Mouse (Mus musculus): ENCODE results near the gene Slc6a4.

DNA sequence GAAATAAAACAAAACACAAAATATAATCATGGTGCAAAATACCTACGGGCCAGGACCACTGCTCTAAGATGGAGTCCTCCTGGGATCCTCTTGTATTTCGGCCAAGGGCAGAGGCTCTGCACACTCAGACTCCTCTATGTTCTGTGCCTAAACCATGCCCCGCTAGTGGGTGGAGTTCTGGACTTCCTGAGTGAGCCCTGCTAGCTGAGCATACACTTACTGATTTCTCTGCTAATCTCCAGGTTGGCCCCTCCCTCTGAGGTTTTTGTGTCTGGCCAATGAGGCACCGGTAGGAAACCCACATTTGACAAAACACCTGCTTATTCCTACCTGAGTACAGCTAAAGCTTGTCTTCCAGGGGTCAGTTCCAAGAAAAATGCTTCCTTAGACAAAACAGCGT is 2.3 kb downstream of the Slc6a4 start:
- TF ChIP-seq USF1 (IDR thresholded peaks at IDR 0.05; ENCODE audit: low read depth, low read length), result no peak
- no peak for TF ChIP-seq POLR2A (IDR thresholded peaks at IDR 0.05; ENCODE audit: control insufficient read depth in 1 of 2, insufficient read depth in 1 of 2, low read depth in 1 of 2, low read length in 2 of 2, poor library complexity in 1 of 2)
- TF ChIP-seq TCF12 (IDR thresholded peaks at IDR 0.05; ENCODE audit: low read depth, low read length), result 0 out of 2 replicates have a peak, but pooled peaks have one; percentile 19
- TF ChIP-seq MAX (IDR thresholded peaks at IDR 0.05; ENCODE audit: low read length), result no peak
- TF ChIP-seq GATA1 (IDR thresholded peaks at IDR 0.05; ENCODE audit: low read depth, low read length), result no peak; the same call in 1 of the 2 replicates
- TF ChIP-seq EP300 (IDR thresholded peaks at IDR 0.05; ENCODE audit: low read depth in 1 of 2, low read length in 2 of 2), result peak in 1 of 2 experiments; percentile 51; a peak in 3 of 4 replicates
- TF ChIP-seq CTCF (IDR thresholded peaks at IDR 0.05 in 2 of 3, conservative IDR thresholded peaks at IDR 0.05 in 1 of 3; ENCODE audit: control insufficient read depth in 1 of 3, insufficient read depth in 1 of 3, low read depth in 2 of 3, low read length in 3 of 3, poor library complexity in 1 of 3, severe bottlenecking in 1 of 3), result no peak
